Mouse (Mus musculus) heart, postnatal 0 days (tissue): ENCODE measurements around the gene Lrrc8b.

Source experiments
- CTCF ChIP-seq: IDR thresholded peaks from 2 replicates; pipeline ENCODE4 v1.5.1; 2016; ENCODE audit warnings: antibody characterized with exemption, control low read depth, low read depth
- EP300 ChIP-seq: IDR thresholded peaks from 2 replicates; pipeline ENCODE4 v1.6.1; 2016; ENCODE audit warnings: antibody characterized with exemption, low read depth

GRCm38 (mm10) chr5:105498429-105499000 is 82.9 kb downstream of the Lrrc8b start:
- TF ChIP-seq CTCF, result no peak
- TF ChIP-seq EP300, result no peak
